Mouse (Mus musculus) lung, postnatal 0 days (tissue): Measurements from ENCODE around the gene Zscan21.

Experiments used
- CTCF ChIP-seq: IDR thresholded peaks from 2 replicates; pipeline ENCODE4 v1.5.1; 2016; ENCODE audit warnings: antibody characterized with exemption, mild to moderate bottlenecking
- EP300 ChIP-seq: IDR thresholded peaks from 2 replicates; pipeline ENCODE4 v1.6.1; 2016; ENCODE audit warnings: antibody characterized with exemption, mild to moderate bottlenecking, control low read depth

DNA sequence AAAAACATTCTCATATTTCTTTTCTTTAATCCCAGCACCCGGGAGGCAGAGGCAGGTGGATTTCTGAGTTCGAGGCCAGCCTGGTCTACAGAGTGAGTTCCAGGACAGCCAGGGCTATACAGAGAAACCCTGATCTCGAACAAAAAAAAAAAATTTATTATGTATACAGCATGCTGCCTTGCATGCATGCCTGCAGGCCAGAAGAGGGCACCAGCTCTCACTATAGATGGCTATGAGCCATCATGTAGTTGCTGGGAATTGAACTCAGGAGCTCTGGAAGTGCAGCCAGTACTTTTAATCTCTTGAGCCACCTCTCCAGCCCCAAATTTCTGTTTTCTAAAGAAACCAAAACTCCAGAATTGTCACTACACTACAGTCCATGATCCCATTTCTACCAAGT is 26.4 kb upstream of the Zscan21 start:
- TF ChIP-seq CTCF (peak; percentile 68), EP300 (no peak)
